Mouse (Mus musculus) megakaryocyte, embryonic 14.5 days (primary cell): ENCODE measurements around the gene Parp11.

ENCODE experiments used
- FLI1 ChIP-seq: IDR thresholded peaks from 2 replicates; pipeline ENCODE4 v1.6.1; 2012; ENCODE audit warnings: low read length, inconsistent platforms, mixed read lengths
- GATA1 ChIP-seq: IDR thresholded peaks from 3 replicates; pipeline ENCODE4 v1.6.1; 2012; ENCODE audit warnings: mixed read lengths, low read length, inconsistent platforms, borderline replicate concordance

DNA sequence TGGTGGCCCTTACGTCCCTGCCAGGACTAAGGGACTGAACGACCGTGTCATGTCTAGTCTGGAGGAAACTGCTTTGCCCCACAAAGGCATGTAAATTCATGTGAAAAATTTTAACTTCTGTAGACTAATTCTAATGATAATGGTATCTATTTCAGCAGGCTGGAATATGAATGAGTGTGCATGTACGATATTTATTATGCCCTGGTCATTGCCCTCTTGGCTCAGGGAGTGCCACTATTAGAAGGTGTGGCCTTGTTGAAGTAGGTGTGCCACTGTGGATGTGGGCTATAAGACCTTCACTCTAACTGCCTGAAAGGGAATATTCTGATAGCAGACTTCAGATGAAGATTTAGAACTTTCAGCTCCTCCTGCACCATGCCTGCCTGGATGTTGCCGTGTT is 85.7 kb downstream of the Parp11 start:
- TF ChIP-seq GATA1: no peak
- no peak for TF ChIP-seq FLI1
